Mouse (Mus musculus) megakaryocyte, embryonic 14.5 days (primary cell): ENCODE measurements around the gene Zfp260.

Experiments used
- FLI1 ChIP-seq: IDR thresholded peaks from 2 replicates; pipeline ENCODE4 v1.6.1; 2012; ENCODE audit warnings: low read length, inconsistent platforms, mixed read lengths
- GATA1 ChIP-seq: IDR thresholded peaks from 3 replicates; pipeline ENCODE4 v1.6.1; 2012; ENCODE audit warnings: mixed read lengths, low read length, inconsistent platforms, borderline replicate concordance

DNA sequence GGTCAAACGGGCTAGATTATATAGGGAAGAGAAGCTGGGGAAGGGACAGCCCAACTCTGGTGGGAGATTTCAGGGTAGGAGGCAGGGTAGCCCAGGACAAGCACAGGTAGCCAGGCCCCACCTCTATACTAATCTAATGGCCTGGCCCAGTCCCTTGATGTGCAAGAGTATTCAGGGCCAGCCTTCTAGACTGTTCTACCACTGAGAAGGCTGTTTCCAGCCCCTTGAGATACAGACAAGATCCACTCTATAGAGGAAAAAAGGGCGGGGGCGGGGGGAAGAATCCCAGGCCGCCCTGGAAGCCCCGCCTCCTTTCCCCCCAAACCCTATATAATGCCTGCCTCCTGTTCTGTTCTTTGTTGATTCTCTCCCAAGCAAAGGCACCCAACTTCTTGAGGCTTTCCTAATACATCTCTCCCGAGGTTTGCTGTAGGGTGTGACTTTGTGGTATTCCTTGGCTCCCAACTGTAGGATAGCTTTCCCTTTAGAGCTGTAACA, 610 bp upstream of the Zfp260 start:
- TF ChIP-seq GATA1 (no peak), FLI1 (no peak)
